Mouse (Mus musculus): Measurements from ENCODE around the gene Spef2.
"Not testable (repeated sequence)": the region's sequence is repeated elsewhere in the genome, so short reads cannot be mapped to it uniquely, and the experiment has no call there.

Gene Spef2

GRCm38 (mm10) chr15:9748359-9749102 lies at the start of gene Spef2:
Gene Spef2 (minus strand): TSS chr15:9748868.
- DNase-seq: peak; percentile 6

DNA sequence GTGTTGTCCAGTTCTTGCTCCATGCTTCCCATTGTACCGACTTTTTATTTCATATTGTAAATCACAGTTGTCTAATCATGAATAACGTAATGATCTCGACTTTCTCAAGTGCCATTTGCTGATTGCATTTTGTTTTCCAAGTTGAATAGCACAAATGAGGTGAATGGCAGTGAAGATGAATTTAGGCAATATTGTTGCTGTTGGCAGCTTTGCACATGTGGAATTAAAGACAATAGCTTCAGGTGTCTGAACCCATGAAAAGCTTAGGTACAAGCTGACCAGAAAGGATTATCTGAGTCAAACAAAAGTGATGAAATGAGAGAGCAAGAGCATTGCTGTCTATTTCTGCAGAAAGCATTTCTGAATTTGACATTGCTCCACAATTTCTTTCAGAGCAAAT lies 45.5 kb upstream of the Spef2 start:
- DNase-seq: no peak

DNA sequence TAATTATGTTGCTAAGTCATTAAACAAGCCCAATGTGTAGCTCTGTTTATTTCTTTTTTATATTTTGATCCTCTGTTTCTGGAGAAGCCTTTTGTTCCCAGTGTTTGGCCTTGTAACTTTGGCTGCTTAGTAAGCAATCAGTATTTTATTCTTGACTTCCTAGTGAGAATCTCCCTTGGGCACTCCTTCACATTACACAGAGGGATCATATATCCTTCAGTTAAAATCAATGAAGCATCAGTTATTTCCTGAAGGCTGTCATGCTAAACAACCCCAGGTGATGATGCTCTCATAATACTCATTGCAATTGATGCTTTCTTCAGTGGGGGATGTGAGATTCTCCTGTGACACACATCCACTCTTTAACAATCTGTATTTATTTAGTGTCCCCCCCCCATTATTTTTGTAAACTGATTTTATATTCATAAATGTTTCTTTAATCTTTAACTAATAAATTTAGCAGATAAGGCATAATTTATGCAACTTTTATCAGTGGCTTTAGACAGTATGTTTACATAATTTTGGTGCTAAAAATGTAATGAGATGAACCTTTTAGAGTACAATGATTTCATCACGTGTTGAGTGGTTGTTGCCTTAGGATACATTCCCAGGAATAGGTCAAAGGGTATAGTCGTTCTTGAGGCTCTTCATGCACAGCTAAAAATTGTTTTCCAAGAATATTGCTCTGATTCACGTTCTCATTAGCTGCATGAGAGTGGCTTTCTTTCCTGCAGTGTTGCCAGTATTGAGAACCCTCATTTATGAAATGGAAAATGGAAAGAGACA lies 39.8 kb upstream of the Spef2 start:
- DNase-seq: no peak

DNA sequence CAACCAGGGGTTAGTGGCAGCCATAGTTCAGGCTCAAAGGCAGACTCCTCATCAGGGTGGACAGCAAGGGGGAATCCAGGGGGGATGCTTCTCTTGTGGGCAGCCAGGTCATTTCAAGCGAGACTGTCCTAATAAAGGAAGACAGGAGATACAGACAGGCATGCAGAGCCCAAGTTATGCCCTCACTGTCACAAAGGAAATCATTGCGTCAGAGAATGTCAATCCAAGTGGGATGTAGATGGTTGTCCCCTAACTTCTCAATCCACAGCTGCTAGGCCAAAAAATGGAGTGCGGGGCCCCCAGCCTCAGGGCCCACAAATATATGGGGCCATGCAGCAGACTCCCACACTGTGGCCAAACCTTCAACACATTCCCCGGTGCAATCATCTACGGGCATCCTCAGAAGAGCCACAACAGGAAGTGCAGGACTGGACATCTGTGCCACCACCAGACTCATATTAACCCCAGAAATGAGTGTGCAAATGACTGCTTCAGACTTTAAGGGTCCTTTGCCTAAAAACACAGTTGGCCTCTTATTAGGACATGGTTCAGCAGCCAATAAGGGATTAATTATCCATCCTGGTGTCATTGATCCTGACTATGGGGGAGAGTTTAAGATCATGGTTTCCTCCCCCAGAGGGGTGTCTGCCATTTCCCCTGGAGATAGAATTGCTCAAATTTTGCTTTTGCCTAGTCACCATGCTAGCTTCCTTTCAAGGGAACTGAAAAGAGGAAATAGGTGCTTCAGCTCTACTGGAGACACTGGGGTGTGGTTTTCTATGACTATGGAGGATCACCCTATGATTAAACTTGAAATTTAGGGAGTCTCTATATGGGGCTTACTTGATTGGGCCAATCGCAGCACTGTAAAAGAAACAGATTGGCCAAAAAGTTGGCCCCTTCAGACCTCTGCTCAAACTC lies 25.8 kb upstream of the Spef2 start:
- not testable (repeated sequence) for DNase-seq

- no peak for DNase-seq
These were observed 19.7 kb upstream of the Spef2 start for GRCm38 (mm10) chr15:9768184-9768918.

GRCm38 (mm10) chr15:9767034-9767433 lies 18.4 kb upstream of the Spef2 start:
- no peak for DNase-seq

- DNase-seq: no peak
These were observed 2.3 kb upstream of the Spef2 start for GRCm38 (mm10) chr15:9750966-9751365.

GRCm38 (mm10) chr15:9747410-9748104 lies 1.1 kb downstream of the Spef2 start:
- DNase-seq: no peak

GRCm38 (mm10) chr15:9742172-9742571 lies 6.5 kb downstream of the Spef2 start:
- no peak for DNase-seq

DNA sequence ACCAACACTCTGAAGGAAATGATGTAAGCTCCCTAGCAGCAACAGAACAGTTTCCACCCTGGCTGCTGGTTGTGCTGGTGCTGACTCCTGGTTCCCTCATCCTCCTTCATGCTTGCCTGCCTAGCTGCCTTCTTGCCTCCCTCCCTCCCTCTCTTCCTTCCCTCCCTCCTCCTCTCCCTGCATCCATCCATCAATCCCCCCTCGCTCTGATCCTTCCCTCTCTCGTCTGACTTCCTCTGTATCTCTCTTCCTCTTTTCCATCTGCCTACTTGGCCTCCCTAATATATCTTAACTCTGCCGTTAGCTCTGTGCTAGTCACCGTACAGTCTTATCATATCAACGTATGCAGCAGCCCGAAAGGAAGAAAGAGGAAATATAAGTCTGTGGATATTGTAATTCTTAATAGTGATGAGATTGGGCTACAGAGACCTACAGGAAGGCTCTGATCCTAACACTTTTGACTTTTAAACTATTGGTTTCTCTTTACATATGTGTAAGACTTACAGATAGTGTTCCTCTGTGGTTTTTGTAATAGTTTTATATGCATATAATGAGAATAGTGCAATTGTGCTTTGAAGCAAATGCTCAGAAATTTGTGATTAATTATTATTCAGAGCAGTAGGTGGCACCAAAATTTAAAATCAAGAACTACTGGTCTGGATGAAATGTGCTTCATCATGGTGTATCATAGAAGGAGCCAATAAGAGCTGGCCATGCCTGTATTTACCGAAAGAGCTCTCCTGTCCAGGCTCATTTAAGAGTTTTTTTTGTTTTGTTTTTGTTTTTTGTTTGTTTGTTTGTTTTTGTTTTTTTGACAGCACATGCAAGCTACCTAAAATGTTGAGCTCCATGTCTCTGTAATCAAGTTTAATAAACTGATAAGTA lies 33.9 kb downstream of the Spef2 start:
- no peak for DNase-seq

- no peak for DNase-seq
These were observed 35.0 kb downstream of the Spef2 start for GRCm38 (mm10) chr15:9713707-9714106.

GRCm38 (mm10) chr15:9710330-9710729 lies 38.3 kb downstream of the Spef2 start:
- no peak for DNase-seq

GRCm38 (mm10) chr15:9705830-9706450 lies 42.7 kb downstream of the Spef2 start:
- no peak for DNase-seq

- DNase-seq: no peak
These were observed 46.8 kb downstream of the Spef2 start for GRCm38 (mm10) chr15:9701845-9702244.

DNA sequence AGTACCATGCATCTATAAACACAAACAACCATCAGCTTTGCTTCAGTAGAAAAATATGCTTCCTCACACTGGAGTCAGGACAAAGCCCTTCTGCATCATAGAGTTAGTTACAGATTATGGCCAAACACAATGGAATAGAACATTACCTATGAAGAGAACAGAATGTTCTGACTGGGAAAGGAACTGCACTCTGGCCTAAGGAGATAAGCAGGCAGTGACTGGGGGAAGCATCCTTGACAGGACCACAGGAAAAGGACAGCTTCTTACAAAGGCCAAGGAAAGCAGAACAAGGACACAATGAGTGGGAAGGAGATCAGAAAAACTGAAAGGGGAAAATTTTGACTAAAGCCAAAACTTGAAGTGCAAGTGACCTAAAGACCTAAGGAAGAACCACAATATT lies 56.9 kb downstream of the Spef2 start:
- DNase-seq: no peak

- DNase-seq: no peak
These were observed 57.8 kb downstream of the Spef2 start for GRCm38 (mm10) chr15:9690845-9691244.

DNA sequence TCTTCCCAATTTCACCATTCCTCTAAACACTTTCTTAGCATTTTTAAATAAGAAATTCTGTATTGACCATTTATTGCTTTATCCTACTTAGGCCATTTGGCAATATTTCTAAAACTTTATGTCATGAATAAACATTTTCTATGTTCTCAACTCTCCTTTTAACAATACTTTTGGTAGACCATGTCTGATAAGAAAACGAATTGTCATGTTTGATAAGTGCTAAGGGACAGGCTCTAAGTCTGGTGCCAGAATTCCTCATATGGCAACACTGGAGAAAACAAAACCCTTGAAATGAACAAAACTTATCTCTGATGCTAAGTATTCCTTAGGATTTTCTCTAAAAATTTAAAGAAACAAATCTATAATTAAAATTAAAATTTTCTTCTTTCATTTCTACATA lies 58.2 kb downstream of the Spef2 start:
- no peak for DNase-seq

DNA sequence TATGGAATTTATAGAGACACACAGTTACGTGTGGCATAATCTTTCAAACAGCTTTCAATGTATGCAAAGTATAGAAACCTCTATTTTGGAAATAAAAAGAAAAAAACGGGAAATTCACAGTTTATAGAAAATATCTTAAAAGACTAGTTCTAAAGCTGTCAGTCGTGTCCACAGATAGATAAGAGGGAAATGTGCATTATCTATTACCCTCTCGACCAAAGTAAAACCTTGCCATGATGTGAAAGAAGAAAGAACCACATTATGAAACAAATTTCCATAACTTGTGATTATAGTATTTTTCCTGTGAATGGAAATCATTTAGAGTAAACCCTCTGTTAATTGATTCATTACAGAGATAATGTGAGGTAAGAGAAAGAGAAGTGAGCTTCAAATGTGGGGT lies 65.2 kb downstream of the Spef2 start:
- no peak for DNase-seq

- DNase-seq: no peak
These were observed 71.2 kb downstream of the Spef2 start for GRCm38 (mm10) chr15:9677343-9678036.

GRCm38 (mm10) chr15:9668575-9668974 lies 80.1 kb downstream of the Spef2 start:
- no peak for DNase-seq
